Mouse (Mus musculus): ENCODE results near the gene Auh. TPM values are rescaled to one million over a fixed set of nuclear protein-coding genes. Genes with fewer than 3 reads are reported as not detected.

Auh gene
- polyA plus RNA-seq, 1 experiment from 2014 or later: 45.0 TPM

GRCm38 (mm10) chr13:52824754-52825153 is 104.7 kb downstream of the Auh start:
- H3K27me3 ChIP-seq (replicated peaks; ENCODE audit: control insufficient read depth, insufficient read depth, low read length): no peaks in the 10 kb centered on the region
- H3K36me3 ChIP-seq (ENCODE audit: control insufficient read depth, insufficient read depth): no peaks in the 10 kb centered on the region
- peak overlapping the region; percentile 21; the same call in 1 of the 2 replicates for H3K4me3 ChIP-seq (ENCODE audit: low read depth, low read length)
- no peak overlapping the region; the same call in 1 of the 2 replicates for H3K27ac ChIP-seq (ENCODE audit: low read depth, low read length)
- no peak overlapping the region for H3K9ac ChIP-seq (ENCODE audit: low read depth, low read length)
- H3K9me3 ChIP-seq (ENCODE audit: control insufficient read depth): no peaks in the 10 kb centered on the region
- WGBS: 38% methylated on average over 9 of the region's 9 CpGs
- peaks cover 15% of the 10 kb centered on the region; the same call in 1 of the 2 replicates for H3K4me1 ChIP-seq (replicated peaks; ENCODE audit: control insufficient read depth, insufficient read depth, low read length)
- TF ChIP-seq CTCF (IDR thresholded peaks at IDR 0.05; ENCODE audit: low read depth): no peak
- peak overlapping the region; percentile 55 for H3K4me2 ChIP-seq (replicated peaks; ENCODE audit: low read depth)
- ATAC-seq: peak; percentile 34

DNA sequence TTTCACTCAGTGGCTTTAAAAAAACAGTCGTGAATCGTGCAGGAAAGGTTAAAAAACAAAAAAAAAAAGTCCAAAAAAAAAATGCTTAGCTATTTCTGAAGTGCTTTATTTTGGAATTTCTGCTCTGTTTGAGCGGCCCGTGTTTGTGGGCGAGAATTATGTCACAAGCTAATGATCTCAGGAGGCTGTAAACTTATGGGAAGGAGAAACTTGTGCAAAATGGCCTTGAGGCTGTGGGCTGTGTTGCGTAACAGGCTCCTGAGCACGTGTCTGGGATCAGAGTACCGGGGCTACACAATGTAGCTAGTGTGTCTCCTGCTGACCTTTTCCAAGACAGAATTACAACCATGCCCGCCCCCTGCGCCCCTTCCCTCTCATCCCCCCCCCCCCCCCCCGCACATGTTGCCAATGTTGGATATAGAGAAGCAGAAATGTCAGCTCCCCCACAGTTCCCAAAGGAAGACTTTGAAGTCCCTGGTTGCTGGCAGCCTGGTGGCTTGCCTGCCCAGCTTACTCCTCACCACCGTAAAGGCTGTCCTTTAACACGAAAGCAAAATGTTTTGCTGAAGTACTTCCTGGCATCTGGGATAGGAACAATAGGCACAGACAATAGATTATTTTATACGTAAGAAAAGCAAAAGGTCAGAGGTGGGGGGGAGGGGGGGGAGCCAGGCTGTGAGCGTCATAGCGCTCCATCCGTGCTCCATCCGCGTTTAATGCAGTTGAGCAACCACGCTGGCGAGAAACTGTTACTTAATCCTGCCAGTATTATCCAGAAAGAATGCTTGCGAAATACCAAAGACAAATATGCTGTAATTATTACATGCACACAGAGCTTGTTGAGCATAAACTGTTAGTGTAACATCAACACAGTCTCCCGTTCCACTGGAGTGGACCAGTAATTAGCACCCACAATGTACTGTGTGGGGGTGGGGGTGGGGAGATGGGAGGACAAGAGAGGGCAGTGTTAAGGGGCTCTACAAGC is 107.0 kb downstream of the Auh start:
- Histone ChIP-seq H3K4me1 (replicated peaks; ENCODE audit: control insufficient read depth, insufficient read depth, low read length) (peaks cover 22% of the 10 kb centered on the region; the same call in 1 of the 2 replicates), H3K4me3 (ENCODE audit: low read depth, low read length) (no peak overlapping the region), H3K9me3 (ENCODE audit: control insufficient read depth) (no peaks in the 10 kb centered on the region), H3K27ac (ENCODE audit: low read depth, low read length) (peak overlapping the region; percentile 64), H3K4me2 (replicated peaks; ENCODE audit: low read depth) (peak overlapping the region; percentile 42), H3K9ac (ENCODE audit: low read depth, low read length) (no peak overlapping the region), H3K36me3 (ENCODE audit: control insufficient read depth, insufficient read depth) (no peaks in the 10 kb centered on the region), H3K27me3 (replicated peaks; ENCODE audit: control insufficient read depth, insufficient read depth, low read length) (no peaks in the 10 kb centered on the region)
- no peak for TF ChIP-seq CTCF (IDR thresholded peaks at IDR 0.05; ENCODE audit: low read depth)
- peak; percentile 66 for ATAC-seq
- 7% methylated on average over 21 of the region's 23 CpGs for WGBS

DNA sequence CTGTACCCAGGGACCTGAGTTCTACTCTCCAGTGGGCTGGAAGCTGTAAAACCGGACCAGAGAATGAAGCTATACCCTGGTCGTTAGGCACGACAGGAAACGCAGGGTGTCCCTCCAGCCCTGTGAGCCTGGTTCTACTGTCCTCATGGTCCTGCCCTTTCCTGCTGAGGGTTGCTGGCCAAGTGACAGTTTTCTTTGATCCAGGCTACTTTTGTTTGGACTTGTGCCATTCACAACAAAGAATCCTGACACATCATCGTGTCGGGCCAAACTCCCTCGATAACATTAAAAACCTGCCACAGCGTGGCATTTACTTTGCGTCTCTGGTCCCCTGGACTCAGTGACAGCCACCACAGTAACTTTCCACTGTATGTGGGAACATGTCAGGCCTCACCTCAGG is 107.9 kb downstream of the Auh start:
- Histone ChIP-seq H3K27me3 (replicated peaks; ENCODE audit: control insufficient read depth, insufficient read depth, low read length) (no peaks in the 10 kb centered on the region), H3K27ac (ENCODE audit: low read depth, low read length) (no peak overlapping the region; the same call in 1 of the 2 replicates), H3K4me2 (replicated peaks; ENCODE audit: low read depth) (no peak overlapping the region), H3K36me3 (ENCODE audit: control insufficient read depth, insufficient read depth) (no peaks in the 10 kb centered on the region), H3K4me1 (replicated peaks; ENCODE audit: control insufficient read depth, insufficient read depth, low read length) (peaks cover 22% of the 10 kb centered on the region; the same call in 1 of the 2 replicates), H3K9ac (ENCODE audit: low read depth, low read length) (no peak overlapping the region), H3K4me3 (ENCODE audit: low read depth, low read length) (no peak overlapping the region), H3K9me3 (ENCODE audit: control insufficient read depth) (no peaks in the 10 kb centered on the region)
- TF ChIP-seq CTCF (IDR thresholded peaks at IDR 0.05; ENCODE audit: low read depth): no peak
- ATAC-seq: no peak
- WGBS: 58% methylated on average over 9 of the region's 9 CpGs

DNA sequence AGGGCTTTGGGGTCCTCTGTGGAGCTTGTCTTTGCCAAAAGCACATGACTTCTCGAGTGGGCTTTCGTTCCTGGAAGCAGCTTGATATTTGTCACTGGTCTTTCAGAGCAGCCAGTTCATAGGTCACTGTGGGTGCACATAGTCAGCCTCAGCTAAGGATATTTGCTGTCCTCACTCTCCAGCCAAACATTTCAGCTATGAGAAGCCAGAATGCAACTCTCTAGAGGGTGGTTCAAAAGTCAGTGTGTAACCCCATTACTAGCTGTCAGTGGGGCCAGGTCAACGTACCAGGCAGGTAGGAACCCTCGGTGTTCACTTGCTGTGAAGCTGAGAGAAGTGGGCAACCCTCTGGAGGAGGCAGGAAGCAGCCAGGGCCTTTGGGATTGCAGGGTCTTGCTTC is 109.6 kb downstream of the Auh start:
- no peak overlapping the region for H3K4me2 ChIP-seq (replicated peaks; ENCODE audit: low read depth)
- no peak for ATAC-seq
- H3K9me3 ChIP-seq (ENCODE audit: control insufficient read depth): no peaks in the 10 kb centered on the region
- H3K27me3 ChIP-seq (replicated peaks; ENCODE audit: control insufficient read depth, insufficient read depth, low read length): no peaks in the 10 kb centered on the region
- TF ChIP-seq CTCF (IDR thresholded peaks at IDR 0.05; ENCODE audit: low read depth): no peak
- H3K9ac ChIP-seq (ENCODE audit: low read depth, low read length): no peak overlapping the region
- WGBS: 65% methylated on average over 4 of the region's 4 CpGs
- H3K4me3 ChIP-seq (ENCODE audit: low read depth, low read length): no peak overlapping the region
- peaks cover 22% of the 10 kb centered on the region; the same call in 1 of the 2 replicates for H3K4me1 ChIP-seq (replicated peaks; ENCODE audit: control insufficient read depth, insufficient read depth, low read length)
- no peak overlapping the region for H3K27ac ChIP-seq (ENCODE audit: low read depth, low read length)
- no peaks in the 10 kb centered on the region for H3K36me3 ChIP-seq (ENCODE audit: control insufficient read depth, insufficient read depth)

DNA sequence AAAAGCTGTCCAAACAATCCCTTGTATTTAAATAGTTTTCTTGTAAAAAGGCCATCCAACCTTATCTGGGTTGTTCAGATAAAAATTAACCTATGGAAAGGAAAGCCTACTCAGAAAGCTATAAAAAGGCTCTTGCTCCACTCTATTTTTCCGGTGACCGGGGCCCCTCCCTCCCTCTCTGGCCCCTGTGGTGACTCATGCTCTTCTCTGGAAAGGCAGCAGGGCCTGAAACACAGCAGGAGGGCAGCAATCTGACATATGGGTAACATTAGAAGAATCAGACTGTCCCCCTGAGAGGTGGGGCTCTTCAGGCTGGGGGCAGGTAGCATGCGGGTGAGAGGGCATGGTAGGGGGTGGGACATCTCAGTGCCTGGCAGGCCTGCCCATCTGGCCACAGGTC is 110.7 kb downstream of the Auh start:
- Histone ChIP-seq H3K9ac (ENCODE audit: low read depth, low read length) (no peak overlapping the region), H3K4me1 (replicated peaks; ENCODE audit: control insufficient read depth, insufficient read depth, low read length) (peaks cover 17% of the 10 kb centered on the region; the same call in 1 of the 2 replicates), H3K4me3 (ENCODE audit: low read depth, low read length) (no peak overlapping the region), H3K4me2 (replicated peaks; ENCODE audit: low read depth) (peak overlapping the region; percentile 30), H3K36me3 (ENCODE audit: control insufficient read depth, insufficient read depth) (no peaks in the 10 kb centered on the region), H3K27ac (ENCODE audit: low read depth, low read length) (peak overlapping the region; percentile 60), H3K9me3 (ENCODE audit: control insufficient read depth) (no peaks in the 10 kb centered on the region), H3K27me3 (replicated peaks; ENCODE audit: control insufficient read depth, insufficient read depth, low read length) (no peaks in the 10 kb centered on the region)
- TF ChIP-seq CTCF (IDR thresholded peaks at IDR 0.05; ENCODE audit: low read depth): peak; percentile 16; the same call in 1 of the 2 replicates
- ATAC-seq: peak; percentile 72
- WGBS: 5% methylated on average over 3 of the region's 3 CpGs

- no peaks in the 10 kb centered on the region for H3K36me3 ChIP-seq (ENCODE audit: control insufficient read depth, insufficient read depth)
- H3K4me3 ChIP-seq (ENCODE audit: low read depth, low read length): no peak overlapping the region
- no peak overlapping the region; the same call in 1 of the 2 replicates for H3K27ac ChIP-seq (ENCODE audit: low read depth, low read length)
- WGBS: 33% methylated on average over 6 of the region's 6 CpGs
- H3K27me3 ChIP-seq (replicated peaks; ENCODE audit: control insufficient read depth, insufficient read depth, low read length): no peaks in the 10 kb centered on the region
- H3K4me1 ChIP-seq (replicated peaks; ENCODE audit: control insufficient read depth, insufficient read depth, low read length): peaks cover 16% of the 10 kb centered on the region; the same call in 1 of the 2 replicates
- ATAC-seq: no peak
- peak overlapping the region; percentile 30; the same call in 1 of the 2 replicates for H3K4me2 ChIP-seq (replicated peaks; ENCODE audit: low read depth)
- TF ChIP-seq CTCF (IDR thresholded peaks at IDR 0.05; ENCODE audit: low read depth): no peak
- no peak overlapping the region for H3K9ac ChIP-seq (ENCODE audit: low read depth, low read length)
- no peaks in the 10 kb centered on the region for H3K9me3 ChIP-seq (ENCODE audit: control insufficient read depth)
These were observed 111.4 kb downstream of the Auh start for GRCm38 (mm10) chr13:52817991-52818491.
